Mouse (Mus musculus): ENCODE results near the gene Ffar2. TPM values are rescaled to one million over a fixed set of nuclear protein-coding genes. Genes with fewer than 3 reads are reported as not detected.

Ffar2 gene
- polyA plus RNA-seq, 1 experiment from 2014 or later: not detected

DNA sequence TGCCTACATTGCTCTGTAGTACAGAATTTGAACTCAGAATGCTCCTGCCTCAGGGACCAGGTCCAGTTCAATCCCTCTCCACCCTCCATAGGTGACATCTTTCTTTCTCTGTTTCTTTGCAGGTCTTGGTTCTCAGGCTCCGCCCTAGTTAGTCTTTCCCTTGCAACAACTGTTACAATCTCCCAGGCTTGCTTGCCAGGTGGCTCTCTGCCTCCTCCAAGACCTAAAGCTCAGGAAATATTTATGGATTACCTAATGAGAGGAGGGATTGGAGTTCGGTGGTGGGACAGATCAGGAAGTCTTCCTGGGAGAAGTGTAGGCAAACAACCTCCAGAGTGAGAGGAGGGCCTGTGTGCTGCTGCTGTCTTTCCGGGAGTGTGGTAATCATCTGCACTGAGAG, 40.9 kb downstream of the Ffar2 start:
- H3K9ac ChIP-seq (replicated peaks; ENCODE audit: low read length): no peak overlapping the region
- DNase-seq (ENCODE audit: low spot score): no peak
- H3K36me3 ChIP-seq (replicated peaks; ENCODE audit: control insufficient read depth, insufficient read depth, low read depth, low read length): no peaks in the 10 kb centered on the region
- no peak overlapping the region for H3K27ac ChIP-seq (replicated peaks; ENCODE audit: low read depth, low read length)
- no peaks in the 10 kb centered on the region for H3K9me3 ChIP-seq (replicated peaks; ENCODE audit: control insufficient read depth, low read length)
- WGBS: 83% methylated on average over 3 of the region's 3 CpGs
- H3K4me3 ChIP-seq (ENCODE audit: low read depth, low read length): no peak overlapping the region
- no peaks in the 10 kb centered on the region for H3K4me1 ChIP-seq (ENCODE audit: control insufficient read depth, insufficient read depth, low read length)
- no peaks in the 10 kb centered on the region for H3K27me3 ChIP-seq (ENCODE audit: control insufficient read depth, insufficient read depth, low read length)
- no peak for ATAC-seq (replicated peaks; ENCODE audit: insufficient number of reproducible peaks, low FRiP score, low TSS enrichment, low read depth)
- no peak overlapping the region for H3K4me2 ChIP-seq (ENCODE audit: low read depth, low read length)

DNA sequence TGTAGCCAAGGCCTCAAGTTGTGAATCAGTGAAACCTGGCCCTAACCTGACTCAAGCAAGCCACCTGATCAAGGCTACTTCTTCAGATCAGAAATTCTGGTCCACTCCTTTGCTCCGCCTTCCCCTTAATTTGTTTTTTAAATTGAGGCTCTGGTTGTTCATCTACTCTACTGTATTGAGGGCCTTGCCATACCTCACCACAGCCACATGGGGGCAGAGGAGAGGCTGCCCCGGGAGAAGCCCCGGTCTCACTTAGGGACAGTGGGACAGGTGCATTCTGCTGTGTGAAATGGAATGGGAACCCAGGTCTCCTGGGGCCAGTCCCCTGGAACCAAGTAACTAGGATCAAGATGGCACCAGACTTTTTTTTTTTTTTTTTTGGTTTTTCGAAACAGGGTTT, 41.8 kb downstream of the Ffar2 start:
- H3K36me3 ChIP-seq (replicated peaks; ENCODE audit: control insufficient read depth, insufficient read depth, low read depth, low read length): no peaks in the 10 kb centered on the region
- no peak overlapping the region for H3K9ac ChIP-seq (replicated peaks; ENCODE audit: low read length)
- H3K4me3 ChIP-seq (ENCODE audit: low read depth, low read length): no peak overlapping the region
- DNase-seq (ENCODE audit: low spot score) (no peak), ATAC-seq (replicated peaks; ENCODE audit: insufficient number of reproducible peaks, low FRiP score, low TSS enrichment, low read depth) (no peak)
- 66% methylated on average over 4 of the region's 4 CpGs for WGBS
- H3K27ac ChIP-seq (replicated peaks; ENCODE audit: low read depth, low read length): no peak overlapping the region
- no peaks in the 10 kb centered on the region for H3K9me3 ChIP-seq (replicated peaks; ENCODE audit: control insufficient read depth, low read length)
- no peak overlapping the region for H3K4me2 ChIP-seq (ENCODE audit: low read depth, low read length)
- H3K4me1 ChIP-seq (ENCODE audit: control insufficient read depth, insufficient read depth, low read length): no peaks in the 10 kb centered on the region
- H3K27me3 ChIP-seq (ENCODE audit: control insufficient read depth, insufficient read depth, low read length): no peaks in the 10 kb centered on the region

DNA sequence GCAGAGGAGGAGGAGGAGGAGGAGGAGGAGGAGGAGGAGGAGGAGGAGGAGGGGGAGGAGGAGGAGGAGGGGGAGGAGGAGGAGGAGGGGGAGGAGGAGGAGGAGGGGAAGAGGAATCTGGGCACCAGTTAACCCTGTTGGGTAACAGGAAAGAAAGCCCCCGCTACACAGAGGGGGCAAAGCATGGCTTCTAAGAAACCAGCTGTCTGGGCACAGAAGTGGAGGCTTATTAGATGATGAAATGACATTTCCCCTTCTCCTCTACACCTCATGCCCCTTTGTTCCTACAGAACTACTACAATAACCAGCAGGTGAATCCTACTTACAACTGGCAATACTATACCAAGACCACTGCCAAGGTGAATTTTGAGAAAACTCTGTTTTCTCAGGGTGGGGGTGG, 45.7 kb downstream of the Ffar2 start:
- no peak overlapping the region for H3K4me3 ChIP-seq (ENCODE audit: low read depth, low read length)
- whole genome bisulfite sequencing: 93% methylated on average over 1 of the region's 1 CpGs
- no peak overlapping the region for H3K27ac ChIP-seq (replicated peaks; ENCODE audit: low read depth, low read length)

DNA sequence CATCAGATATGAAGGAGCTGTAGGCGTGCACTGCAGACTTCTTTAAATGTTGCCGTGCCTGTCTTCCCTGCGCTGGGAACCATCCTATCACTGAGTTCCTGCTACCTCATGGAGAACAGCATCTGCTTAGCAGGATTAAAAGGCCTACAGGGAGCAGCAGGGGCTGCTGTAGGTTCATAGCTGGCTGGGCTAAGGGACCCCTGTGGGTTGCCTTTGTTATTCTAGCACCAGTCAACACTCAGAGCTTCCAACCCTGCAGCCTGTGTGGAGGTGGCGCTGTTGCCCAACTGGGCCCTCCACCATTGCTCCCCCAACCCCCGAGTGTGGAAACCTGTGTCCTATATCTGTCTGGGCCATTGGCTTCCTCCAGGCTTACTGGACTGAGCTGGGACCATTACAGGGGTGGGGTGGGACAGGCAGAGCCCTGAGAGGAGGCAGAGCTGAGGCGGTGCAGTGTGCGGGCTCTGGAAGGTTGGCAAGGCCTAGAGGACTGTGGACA, 46.4 kb downstream of the Ffar2 start:
- Histone ChIP-seq H3K4me3 (ENCODE audit: low read depth, low read length) (no peak overlapping the region), H3K4me2 (ENCODE audit: low read depth, low read length) (no peak overlapping the region), H3K9ac (replicated peaks; ENCODE audit: low read length) (no peak overlapping the region), H3K36me3 (replicated peaks; ENCODE audit: control insufficient read depth, insufficient read depth, low read depth, low read length) (no peaks in the 10 kb centered on the region), H3K27ac (replicated peaks; ENCODE audit: low read depth, low read length) (no peak overlapping the region), H3K9me3 (replicated peaks; ENCODE audit: control insufficient read depth, low read length) (no peaks in the 10 kb centered on the region), H3K27me3 (ENCODE audit: control insufficient read depth, insufficient read depth, low read length) (no peaks in the 10 kb centered on the region), H3K4me1 (ENCODE audit: control insufficient read depth, insufficient read depth, low read length) (no peaks in the 10 kb centered on the region)
- DNase-seq (ENCODE audit: low spot score) (no peak), ATAC-seq (replicated peaks; ENCODE audit: insufficient number of reproducible peaks, low FRiP score, low TSS enrichment, low read depth) (no peak)
- 44% methylated on average over 7 of the region's 7 CpGs for WGBS

More for the DNA sequence above, 45.7 kb downstream of the Ffar2 start:
- Histone ChIP-seq H3K9ac (replicated peaks; ENCODE audit: low read length) (no peak overlapping the region), H3K4me2 (ENCODE audit: low read depth, low read length) (no peak overlapping the region), H3K27me3 (ENCODE audit: control insufficient read depth, insufficient read depth, low read length) (no peaks in the 10 kb centered on the region), H3K9me3 (replicated peaks; ENCODE audit: control insufficient read depth, low read length) (no peaks in the 10 kb centered on the region), H3K4me1 (ENCODE audit: control insufficient read depth, insufficient read depth, low read length) (no peaks in the 10 kb centered on the region), H3K36me3 (replicated peaks; ENCODE audit: control insufficient read depth, insufficient read depth, low read depth, low read length) (no peaks in the 10 kb centered on the region)
- ATAC-seq (replicated peaks; ENCODE audit: insufficient number of reproducible peaks, low FRiP score, low TSS enrichment, low read depth) (no peak), DNase-seq (ENCODE audit: low spot score) (no peak)

DNA sequence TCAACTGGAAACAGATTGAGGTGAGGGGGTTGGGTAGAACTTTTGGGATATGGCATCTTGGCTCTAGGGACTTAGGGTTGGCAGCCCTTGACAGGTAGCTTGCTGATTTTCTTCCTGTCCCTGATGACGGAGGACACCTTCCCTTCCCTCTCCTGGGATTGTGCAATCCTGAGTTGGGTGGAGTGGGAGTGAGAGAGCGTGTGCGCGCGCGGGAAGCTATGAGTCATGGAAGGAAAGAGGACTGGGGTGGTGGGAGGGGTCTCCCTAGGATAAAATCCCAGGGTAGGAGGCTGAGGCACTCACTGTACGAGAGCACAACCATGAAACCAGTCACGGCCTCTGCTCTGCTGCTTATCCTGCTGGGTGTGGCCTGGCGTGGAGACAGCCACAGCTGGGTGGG, 47.5 kb downstream of the Ffar2 start:
- H3K27me3 ChIP-seq (ENCODE audit: control insufficient read depth, insufficient read depth, low read length): no peaks in the 10 kb centered on the region
- H3K27ac ChIP-seq (replicated peaks; ENCODE audit: low read depth, low read length): no peak overlapping the region
- no peaks in the 10 kb centered on the region for H3K4me1 ChIP-seq (ENCODE audit: control insufficient read depth, insufficient read depth, low read length)
- ATAC-seq (replicated peaks; ENCODE audit: insufficient number of reproducible peaks, low FRiP score, low TSS enrichment, low read depth): no peak
- no peak overlapping the region for H3K9ac ChIP-seq (replicated peaks; ENCODE audit: low read length)
- WGBS: 91% methylated on average over 9 of the region's 9 CpGs
- no peak overlapping the region for H3K4me3 ChIP-seq (ENCODE audit: low read depth, low read length)
- no peaks in the 10 kb centered on the region for H3K9me3 ChIP-seq (replicated peaks; ENCODE audit: control insufficient read depth, low read length)
- H3K4me2 ChIP-seq (ENCODE audit: low read depth, low read length): no peak overlapping the region
- no peak for DNase-seq (ENCODE audit: low spot score)
- H3K36me3 ChIP-seq (replicated peaks; ENCODE audit: control insufficient read depth, insufficient read depth, low read depth, low read length): no peaks in the 10 kb centered on the region

DNA sequence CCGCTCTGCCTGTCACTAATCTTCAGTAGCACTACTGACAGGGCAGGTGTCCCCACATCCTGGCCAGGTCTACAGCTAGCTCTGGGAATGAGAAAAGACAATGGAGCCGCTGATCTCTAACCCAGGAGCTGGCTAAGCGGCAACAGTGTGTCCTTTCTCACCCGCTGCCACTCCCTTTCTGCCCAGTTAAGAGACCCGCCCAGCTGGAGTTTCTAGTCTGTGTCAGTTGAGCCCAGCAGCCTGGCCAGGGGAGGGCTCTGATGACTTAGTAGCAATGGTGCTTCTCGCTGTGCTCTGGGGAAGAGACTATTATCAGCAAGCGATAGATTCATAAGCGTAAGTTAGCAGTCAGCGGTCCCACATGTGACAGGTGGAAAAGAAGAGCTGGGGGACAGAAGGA, 54.3 kb downstream of the Ffar2 start:
- Histone ChIP-seq H3K9ac (replicated peaks; ENCODE audit: low read length) (no peak overlapping the region), H3K4me1 (ENCODE audit: control insufficient read depth, insufficient read depth, low read length) (no peaks in the 10 kb centered on the region), H3K9me3 (replicated peaks; ENCODE audit: control insufficient read depth, low read length) (no peaks in the 10 kb centered on the region), H3K4me3 (ENCODE audit: low read depth, low read length) (no peak overlapping the region), H3K27me3 (ENCODE audit: control insufficient read depth, insufficient read depth, low read length) (no peaks in the 10 kb centered on the region), H3K4me2 (ENCODE audit: low read depth, low read length) (no peak overlapping the region), H3K27ac (replicated peaks; ENCODE audit: low read depth, low read length) (no peak overlapping the region), H3K36me3 (replicated peaks; ENCODE audit: control insufficient read depth, insufficient read depth, low read depth, low read length) (no peaks in the 10 kb centered on the region)
- DNase-seq (ENCODE audit: low spot score): no peak
- ATAC-seq (replicated peaks; ENCODE audit: insufficient number of reproducible peaks, low FRiP score, low TSS enrichment, low read depth): no peak
- WGBS: 32% methylated on average over 9 of the region's 9 CpGs

Other genes starting within 250 kb of the Ffar2 start
- 7.2 and 8.4 TPM in 2 replicates for gene Kmt2b, start 235.0 kb downstream of the Ffar2 start, polyA plus RNA-seq (2014; fragmentation: Nextera tagmentation; extraction: Ambion mirVana)
- gene Zbtb32, start 224.9 kb downstream of the Ffar2 start, polyA plus RNA-seq (2014; fragmentation: Nextera tagmentation; extraction: Ambion mirVana): 0.21 and 0.43 TPM in 2 replicates
- gene Upk1a, start 210.9 kb downstream of the Ffar2 start, polyA plus RNA-seq (2014; fragmentation: Nextera tagmentation; extraction: Ambion mirVana): 0.14 and 0.35 TPM in 2 replicates
- gene Cox6b1, start 197.6 kb downstream of the Ffar2 start, polyA plus RNA-seq (2014; fragmentation: Nextera tagmentation; extraction: Ambion mirVana): 700 and 782 TPM in 2 replicates
- 0.20 TPM in 1 of 2 replicates, not detected in the other for gene Etv2, start 187.9 kb downstream of the Ffar2 start, polyA plus RNA-seq (2014; fragmentation: Nextera tagmentation; extraction: Ambion mirVana)
- 108 and 118 TPM in 2 replicates for gene Rbm42, start 173.5 kb downstream of the Ffar2 start, polyA plus RNA-seq (2014; fragmentation: Nextera tagmentation; extraction: Ambion mirVana)
- gene Haus5, start 158.8 kb downstream of the Ffar2 start, polyA plus RNA-seq (2014; fragmentation: Nextera tagmentation; extraction: Ambion mirVana): 50.1 and 53.1 TPM in 2 replicates
- gene Pmis2, start 152.2 kb downstream of the Ffar2 start, polyA plus RNA-seq (2014; fragmentation: Nextera tagmentation; extraction: Ambion mirVana): not detected in 2 replicates
- gene 2200002J24Rik, start 124.8 kb downstream of the Ffar2 start, polyA plus RNA-seq (2014; fragmentation: Nextera tagmentation; extraction: Ambion mirVana): not detected in 2 replicates
- 0.26 TPM in 1 of 2 replicates, not detected in the other for gene Atp4a, start 111.6 kb downstream of the Ffar2 start, polyA plus RNA-seq (2014; fragmentation: Nextera tagmentation; extraction: Ambion mirVana)
- gene Tmem147, start 94.2 kb downstream of the Ffar2 start, polyA plus RNA-seq (2014; fragmentation: Nextera tagmentation; extraction: Ambion mirVana): 129 and 145 TPM in 2 replicates
- gene Gapdhs, start 80.1 kb downstream of the Ffar2 start, polyA plus RNA-seq (2014; fragmentation: Nextera tagmentation; extraction: Ambion mirVana): 0.24 TPM in 1 of 2 replicates, not detected in the other
- 1.0 and 2.0 TPM in 2 replicates for gene Sbsn, start 72.3 kb downstream of the Ffar2 start, polyA plus RNA-seq (2014; fragmentation: Nextera tagmentation; extraction: Ambion mirVana)
- not detected in 2 replicates for gene Dmkn, start 60.0 kb downstream of the Ffar2 start, polyA plus RNA-seq (2014; fragmentation: Nextera tagmentation; extraction: Ambion mirVana)
- not detected in 2 replicates for gene Krtdap, start 35.9 kb downstream of the Ffar2 start, polyA plus RNA-seq (2014; fragmentation: Nextera tagmentation; extraction: Ambion mirVana)
- not detected in 2 replicates for gene Ffar3, start 32.4 kb upstream of the Ffar2 start, polyA plus RNA-seq (2014; fragmentation: Nextera tagmentation; extraction: Ambion mirVana)
- not detected in 2 replicates for gene Ffar1, start 37.8 kb upstream of the Ffar2 start, polyA plus RNA-seq (2014; fragmentation: Nextera tagmentation; extraction: Ambion mirVana)
- gene Cd22, start 56.6 kb upstream of the Ffar2 start, polyA plus RNA-seq (2014; fragmentation: Nextera tagmentation; extraction: Ambion mirVana): not detected in 2 replicates
- 0.17 and 0.42 TPM in 2 replicates for gene Mag, start 91.1 kb upstream of the Ffar2 start, polyA plus RNA-seq (2014; fragmentation: Nextera tagmentation; extraction: Ambion mirVana)
- gene Hamp2, start 100.9 kb upstream of the Ffar2 start, polyA plus RNA-seq (2014; fragmentation: Nextera tagmentation; extraction: Ambion mirVana): not detected in 2 replicates
- not detected in 2 replicates for gene Hamp, start 120.3 kb upstream of the Ffar2 start, polyA plus RNA-seq (2014; fragmentation: Nextera tagmentation; extraction: Ambion mirVana)
- 21.9 and 25.9 TPM in 2 replicates for gene Usf2, start 133.0 kb upstream of the Ffar2 start, polyA plus RNA-seq (2014; fragmentation: Nextera tagmentation; extraction: Ambion mirVana)
- gene Lsr, start 149.7 kb upstream of the Ffar2 start, polyA plus RNA-seq (2014; fragmentation: Nextera tagmentation; extraction: Ambion mirVana): 18.9 and 20.5 TPM in 2 replicates
- gene Fam187b, start 150.0 kb upstream of the Ffar2 start, polyA plus RNA-seq (2014; fragmentation: Nextera tagmentation; extraction: Ambion mirVana): 1.6 and 1.8 TPM in 2 replicates
- gene Fxyd5, start 218.7 kb upstream of the Ffar2 start, polyA plus RNA-seq (2014; fragmentation: Nextera tagmentation; extraction: Ambion mirVana): 10.3 and 12.5 TPM in 2 replicates
- gene Fxyd7, start 227.7 kb upstream of the Ffar2 start, polyA plus RNA-seq (2014; fragmentation: Nextera tagmentation; extraction: Ambion mirVana): 8.7 and 11.2 TPM in 2 replicates
- gene Fxyd1, start 233.4 kb upstream of the Ffar2 start, polyA plus RNA-seq (2014; fragmentation: Nextera tagmentation; extraction: Ambion mirVana): 11.8 and 12.0 TPM in 2 replicates
- gene Lgi4, start 235.6 kb upstream of the Ffar2 start, polyA plus RNA-seq (2014; fragmentation: Nextera tagmentation; extraction: Ambion mirVana): 1.2 and 1.5 TPM in 2 replicates